Mouse (Mus musculus): ENCODE measurements at regions not wholly inside any gene's neighbourhood (a gene's known extent, or its start where the extent isn't known, plus 50 kb on each side); places are given as distances from the start of the nearest gene placed in this dataset.

- no peak for DNase-seq
Observed at GRCm38 (mm10) chr6:54754810-54755209, 61.9 kb upstream of the Znrf2 start.

DNA sequence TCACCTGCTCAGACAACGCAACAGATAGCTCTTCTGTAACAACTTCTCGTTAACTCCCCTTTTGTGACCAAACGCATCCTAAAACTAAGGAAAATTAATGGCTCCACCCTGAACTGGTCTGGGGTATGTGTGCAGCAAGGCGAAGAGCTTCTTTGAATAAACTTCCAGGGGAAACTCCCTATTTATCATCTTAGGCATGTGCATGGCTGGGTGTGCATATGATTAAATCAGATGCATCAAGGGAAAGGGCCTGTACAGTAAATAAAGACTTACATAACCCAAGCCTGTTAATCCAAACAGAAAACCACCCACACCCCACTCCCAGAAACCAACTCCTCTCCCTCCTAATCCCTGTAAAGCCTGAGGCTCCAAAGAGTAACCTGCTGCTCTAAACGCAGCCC lies 59.2 kb upstream of the Znrf2 start:
- no peak for DNase-seq

DNA sequence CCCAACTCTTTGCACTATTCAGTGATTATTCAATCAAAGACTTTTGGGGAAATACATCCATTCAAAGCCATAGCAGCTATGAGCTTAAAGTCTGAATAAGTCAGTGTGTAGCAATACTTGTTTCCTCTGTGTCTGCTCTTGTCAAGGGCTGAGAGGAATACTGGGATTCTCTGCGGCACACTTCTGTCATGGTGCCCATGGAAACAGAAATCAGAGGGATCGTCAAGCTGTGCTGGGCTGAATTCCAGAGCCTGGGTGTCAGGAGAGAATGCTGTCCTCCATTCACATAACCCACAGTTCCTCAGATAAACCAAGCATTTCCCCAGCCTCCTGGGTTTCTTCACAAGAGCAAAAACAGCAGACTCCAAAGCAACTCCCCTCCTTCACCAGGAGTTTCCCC lies 58.6 kb upstream of the Znrf2 start:
- DNase-seq, result peak; percentile 89 to 90

- no peak for DNase-seq
Observed at GRCm38 (mm10) chr6:54759263-54759662, 57.5 kb upstream of the Znrf2 start.

DNA sequence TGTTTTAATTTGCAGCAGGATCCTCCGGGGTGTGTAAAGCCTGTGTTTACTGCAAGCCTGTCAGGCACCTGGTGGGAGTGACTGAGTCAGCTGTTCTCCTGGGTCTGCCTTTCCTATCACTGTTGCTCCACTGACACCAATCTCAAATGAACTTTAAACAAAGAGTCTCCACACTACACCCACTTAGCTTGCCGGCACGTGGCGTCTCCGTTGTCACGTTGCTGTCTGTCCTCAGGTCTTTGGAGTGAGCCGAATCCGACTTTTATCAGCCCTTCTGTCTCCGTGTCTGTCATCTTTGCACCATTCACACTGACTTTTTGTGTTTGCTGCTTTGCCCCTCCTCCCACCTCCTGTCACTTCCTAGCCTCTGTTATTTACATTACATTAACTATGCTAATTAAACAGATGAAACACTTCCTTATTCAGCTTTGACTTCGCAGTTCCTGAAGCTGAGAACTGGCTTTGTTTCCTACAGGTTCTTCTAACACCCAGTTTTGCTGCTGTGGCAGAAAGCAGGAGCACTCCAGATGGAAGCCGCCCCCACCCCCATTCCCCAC lies 56.7 kb upstream of the Znrf2 start:
- no peak for DNase-seq

DNA sequence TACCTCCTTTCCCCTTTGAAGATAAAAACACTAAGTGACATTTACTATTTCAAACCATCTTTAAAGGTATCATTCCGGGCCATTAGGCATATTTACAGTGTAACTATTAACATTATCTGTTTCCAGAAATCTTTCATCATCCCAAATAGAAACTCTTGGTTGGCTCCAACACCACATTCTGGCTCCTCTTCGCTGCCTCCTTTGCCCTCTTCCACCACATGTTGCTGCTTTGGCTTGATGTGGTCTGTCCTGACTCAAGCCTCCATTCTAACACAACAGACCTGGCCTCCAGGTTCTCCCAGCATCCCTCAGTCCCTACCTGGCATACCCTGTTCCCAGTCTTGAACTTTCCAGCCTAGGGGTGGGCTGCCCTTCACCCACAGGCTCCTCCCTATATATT lies 56.2 kb upstream of the Znrf2 start:
- DNase-seq, result no peak

GRCm38 (mm10) chr6:54762021-54762420 lies 54.7 kb upstream of the Znrf2 start:
- DNase-seq, result no peak

DNA sequence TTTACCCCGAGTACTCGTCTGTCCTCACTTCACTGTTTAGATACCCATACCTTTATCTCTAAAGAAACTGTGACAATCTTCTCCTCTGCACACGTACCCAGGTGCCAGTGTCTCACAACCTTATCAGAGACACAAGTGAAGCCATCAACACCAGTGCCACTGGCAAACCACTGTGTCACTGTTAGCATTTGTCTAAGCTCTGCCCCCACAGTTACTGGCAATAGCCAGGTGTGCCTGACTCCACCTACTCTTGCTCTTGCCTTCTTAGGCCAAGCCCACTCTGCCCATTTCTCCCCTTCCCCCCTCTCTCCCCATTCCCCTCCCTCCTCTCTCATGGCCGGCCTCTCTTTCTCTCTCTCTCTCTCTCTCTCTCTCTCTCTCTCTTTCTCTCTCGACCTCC lies 54.2 kb upstream of the Znrf2 start:
- DNase-seq, result no peak

DNA sequence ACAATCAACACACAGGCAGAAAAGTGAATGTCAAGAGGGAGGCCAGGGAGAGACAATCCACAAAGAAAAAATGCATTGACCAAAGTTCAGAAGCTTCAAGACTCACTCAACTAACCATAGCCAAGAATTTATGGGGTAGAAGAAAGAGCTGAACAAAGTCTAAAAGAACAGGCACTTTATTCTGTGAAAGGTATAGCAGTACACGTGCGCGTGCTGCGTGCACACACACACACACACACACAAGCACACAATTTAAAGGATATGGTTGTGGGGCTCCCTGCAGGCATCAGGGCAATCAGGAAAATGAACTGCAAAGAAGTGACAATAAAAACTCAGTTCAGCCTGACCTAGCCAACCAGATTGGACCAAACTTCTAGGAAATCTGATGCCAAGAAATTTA lies 53.0 kb upstream of the Znrf2 start:
- DNase-seq, result no peak

DNA sequence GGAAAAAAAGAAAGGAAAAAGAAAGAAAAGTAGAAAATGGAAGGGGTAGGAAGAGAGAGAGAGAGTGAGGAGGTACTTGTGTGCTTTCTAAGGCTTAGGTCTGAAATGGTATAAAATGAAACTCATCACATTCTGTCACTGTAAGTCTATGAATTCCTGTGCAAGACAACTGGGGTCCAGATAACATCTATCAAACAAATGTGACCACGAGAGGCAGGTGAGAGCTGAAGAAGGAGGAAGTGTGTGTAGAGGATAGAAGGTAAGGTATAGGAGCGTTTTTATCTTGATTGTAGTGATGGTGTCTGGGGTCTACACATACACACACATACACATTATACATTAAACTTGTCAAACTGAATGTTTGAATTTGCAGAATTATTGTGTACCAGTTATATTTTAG lies 51.0 kb upstream of the Znrf2 start:
- DNase-seq, result no peak

DNA sequence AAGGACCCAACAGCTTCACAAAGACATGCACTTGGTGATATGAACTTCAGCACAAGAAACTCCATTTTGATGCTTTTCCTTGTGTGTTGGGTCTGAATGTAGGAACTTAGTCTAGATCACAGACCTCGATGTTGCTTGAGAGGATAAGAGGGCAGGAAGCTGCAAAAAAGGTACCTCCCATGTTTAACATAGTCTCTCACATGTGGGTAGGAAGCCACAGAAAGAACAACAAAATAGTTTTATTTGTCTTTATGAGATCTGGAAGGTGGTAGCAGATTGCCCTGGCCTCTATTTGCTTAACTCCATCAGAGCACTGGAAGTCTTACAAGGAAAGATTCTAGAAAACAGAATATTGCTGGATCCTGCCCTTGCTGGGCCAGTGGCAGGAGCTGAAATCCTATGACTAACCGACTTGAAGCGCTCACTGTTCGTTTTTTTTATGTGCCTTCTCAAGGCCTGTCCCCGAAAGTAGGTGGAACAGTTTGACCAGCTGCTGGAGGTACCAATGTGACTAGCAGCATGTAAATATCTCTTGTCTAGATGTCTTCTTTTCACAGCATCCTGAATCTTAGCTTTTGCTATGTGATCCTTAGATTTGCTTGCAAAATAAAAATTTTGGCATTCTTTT lies 50.1 kb upstream of the Znrf2 start:
- no peak for DNase-seq
